Mouse (Mus musculus): ENCODE data around the gene Cap1.
"Not testable (repeated sequence)": the region's sequence is repeated elsewhere in the genome, so short reads cannot be mapped to it uniquely, and the experiment has no call there.

The Cap1 gene

GRCm38 (mm10) chr4:122848150-122848621 is 37.7 kb downstream of the Cap1 start:
- DNase-seq (ENCODE audit: extremely low read depth, low read depth, low spot score) = no peak

GRCm38 (mm10) chr4:122838416-122838815 is 47.4 kb downstream of the Cap1 start:
- DNase-seq (ENCODE audit: extremely low read depth, low read depth, low spot score) = no peak

- DNase-seq (ENCODE audit: extremely low read depth, low read depth, low spot score) = no peak
Measured at GRCm38 (mm10) chr4:122837994-122838393, 47.9 kb downstream of the Cap1 start.

GRCm38 (mm10) chr4:122837180-122837730 is 48.6 kb downstream of the Cap1 start:
- no peak for DNase-seq (ENCODE audit: extremely low read depth, low read depth, low spot score)

GRCm38 (mm10) chr4:122836403-122836775 is 49.5 kb downstream of the Cap1 start:
- DNase-seq (ENCODE audit: extremely low read depth, low read depth, low spot score) = no peak

- DNase-seq (ENCODE audit: extremely low read depth, low read depth, low spot score) = no peak
Measured at GRCm38 (mm10) chr4:122835530-122836402, 50.1 kb downstream of the Cap1 start, which contains the start of gene Ppt1. Ppt1 (plus strand) TSS chr4:122836242.

- DNase-seq (ENCODE audit: extremely low read depth, low read depth, low spot score) = no peak
Measured at GRCm38 (mm10) chr4:122831888-122832287, 54.0 kb downstream of the Cap1 start.

GRCm38 (mm10) chr4:122829339-122829738 is 56.5 kb downstream of the Cap1 start:
- DNase-seq (ENCODE audit: extremely low read depth, low read depth, low spot score) = no peak

- DNase-seq (ENCODE audit: extremely low read depth, low read depth, low spot score) = no peak
Measured at GRCm38 (mm10) chr4:122827651-122828050, 58.2 kb downstream of the Cap1 start.

GRCm38 (mm10) chr4:122820941-122821340 is 64.9 kb downstream of the Cap1 start:
- not testable (repeated sequence) for DNase-seq (ENCODE audit: extremely low read depth, low read depth, low spot score)

- no peak for DNase-seq (ENCODE audit: extremely low read depth, low read depth, low spot score)
Measured at GRCm38 (mm10) chr4:122816202-122816601, 69.7 kb downstream of the Cap1 start.

- no peak for DNase-seq (ENCODE audit: extremely low read depth, low read depth, low spot score)
Measured at GRCm38 (mm10) chr4:122811824-122812223, 74.0 kb downstream of the Cap1 start.

- no peak for DNase-seq (ENCODE audit: extremely low read depth, low read depth, low spot score)
Measured at GRCm38 (mm10) chr4:122811180-122811579, 74.7 kb downstream of the Cap1 start.

Data from fat pad, adult 2 months (tissue).